Mouse (Mus musculus): ENCODE results near the gene Dok1.
A peak's percentile ranks its signal among the peaks of the same experiment; 100 is the strongest.

The Dok1 gene

DNA sequence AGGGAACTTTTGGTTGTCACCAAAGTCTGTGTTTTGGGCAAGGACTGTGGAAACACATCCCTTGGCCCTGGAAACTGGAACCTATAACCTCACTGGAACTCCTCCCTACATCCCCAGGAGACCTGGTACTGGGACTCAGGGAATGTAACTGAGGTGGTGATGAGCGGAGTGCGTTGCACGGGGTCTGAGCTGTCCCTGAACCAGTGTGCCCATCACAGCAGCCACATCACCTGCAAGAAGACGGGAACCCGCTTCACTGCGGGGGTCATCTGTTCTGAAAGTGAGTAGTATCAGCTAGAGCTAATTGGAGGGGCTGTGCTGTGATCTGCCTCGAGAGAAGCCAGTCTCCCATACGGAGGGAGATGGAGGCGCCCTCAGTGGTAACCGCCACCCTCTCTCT, 16.1 kb upstream of the Dok1 start:
- no peak for DNase-seq (ENCODE audit: low read depth)

DNA sequence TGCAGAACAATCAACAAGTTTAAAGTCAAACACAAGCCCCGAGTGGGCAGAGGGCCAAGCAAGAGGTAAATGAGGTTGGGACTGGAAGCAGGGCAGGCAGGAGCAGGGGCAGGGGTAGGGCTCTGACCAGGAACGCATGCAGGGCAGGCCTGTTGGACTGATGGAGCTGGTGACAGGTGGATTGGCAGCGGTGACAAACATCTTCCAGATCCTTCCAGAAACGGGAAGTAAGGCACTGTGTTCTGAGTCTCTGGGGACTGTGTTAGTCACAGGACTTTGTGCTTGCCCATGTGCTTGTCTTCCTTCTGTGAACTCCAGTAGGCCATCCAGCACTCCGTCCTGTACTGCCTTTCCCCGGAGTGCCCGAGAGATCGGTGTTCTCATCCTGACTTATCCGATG, 11.5 kb upstream of the Dok1 start:
- no peak for DNase-seq (ENCODE audit: low read depth)

DNA sequence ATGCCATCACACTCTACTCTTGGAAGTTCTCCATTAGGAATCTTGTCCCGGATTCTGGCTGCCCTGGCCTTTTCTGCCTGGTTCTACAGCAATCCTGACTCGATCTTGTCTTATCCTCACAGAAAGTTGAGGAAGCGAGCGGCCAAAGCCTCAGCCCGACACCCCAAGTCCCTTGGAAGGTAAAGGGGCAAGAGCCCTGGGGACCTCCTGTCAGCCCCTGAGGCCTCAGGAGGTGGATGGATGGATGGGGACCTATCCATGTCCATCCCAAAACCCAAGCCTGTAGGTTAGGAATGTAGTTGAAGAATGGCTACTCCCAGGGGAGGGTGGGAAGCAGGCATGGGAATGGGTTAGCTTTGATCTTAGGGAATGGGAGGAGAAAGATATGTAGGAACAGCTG, 10.7 kb upstream of the Dok1 start:
- DNase-seq (ENCODE audit: low read depth): no peak

DNA sequence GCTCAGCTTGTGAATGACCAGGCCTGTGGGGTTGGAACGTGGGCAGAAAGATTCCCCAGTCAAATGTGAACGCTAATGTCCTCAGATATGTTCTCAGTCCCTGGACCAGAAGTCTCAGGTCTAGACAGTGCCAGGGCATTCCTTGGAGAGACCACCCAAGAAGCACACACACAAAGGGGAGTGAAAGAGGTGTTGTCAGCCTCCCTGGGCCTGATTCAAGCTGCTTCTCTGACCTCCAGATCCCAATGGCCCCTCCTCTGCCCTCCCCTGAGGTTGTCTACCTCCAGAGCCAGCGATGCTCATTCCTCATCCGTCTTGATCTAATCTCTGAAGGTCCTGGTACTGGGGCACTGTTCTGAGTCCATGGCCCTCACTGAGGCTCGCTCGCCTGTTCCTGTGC, 10.3 kb upstream of the Dok1 start:
- DNase-seq (ENCODE audit: low read depth): no peak

DNA sequence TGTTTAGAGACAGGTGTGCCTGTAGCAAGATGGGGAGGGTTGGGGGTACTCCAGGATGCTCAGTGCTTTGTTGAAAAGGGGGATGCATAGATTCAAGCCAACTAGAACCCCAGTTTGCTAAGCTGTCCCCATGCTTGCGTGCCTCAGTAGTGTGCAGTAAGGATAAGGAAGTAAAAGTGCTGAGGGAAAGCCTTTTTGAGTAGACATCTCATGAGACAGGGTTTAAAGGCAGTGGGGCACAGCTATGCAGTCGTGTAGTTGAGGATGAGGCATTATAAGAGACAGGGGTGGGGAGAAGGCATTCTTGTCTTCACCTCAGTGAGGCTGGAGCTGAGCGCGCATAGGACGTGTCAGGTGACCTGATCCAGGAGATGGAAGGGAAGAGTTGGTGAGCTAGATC, 7.3 kb upstream of the Dok1 start:
- DNase-seq (ENCODE audit: low read depth): no peak

DNA sequence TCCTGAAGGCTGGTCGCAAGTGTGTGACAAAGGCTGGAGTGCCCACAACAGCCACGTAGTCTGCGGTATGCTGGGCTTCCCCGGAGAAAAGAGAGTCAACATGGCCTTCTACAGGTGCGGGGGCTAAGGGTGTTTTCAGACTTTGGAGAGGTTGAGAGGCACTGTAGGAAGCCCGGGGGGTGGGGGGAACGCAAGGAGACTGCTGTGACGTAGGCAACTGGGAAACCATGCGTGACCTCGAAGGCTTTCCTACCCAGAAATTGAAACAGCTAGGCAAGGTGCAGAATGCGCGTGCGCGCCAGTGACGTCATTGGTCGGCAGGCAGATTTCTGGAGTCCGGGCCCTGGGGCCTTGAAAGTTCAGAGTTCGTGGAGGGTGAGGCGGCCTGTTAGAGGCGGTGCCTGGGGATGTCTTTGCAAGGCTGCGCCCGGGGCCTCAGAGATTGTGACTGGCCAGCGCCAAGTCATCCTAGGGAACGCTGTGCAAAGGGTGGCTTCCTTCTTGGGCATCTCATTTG, 5.3 kb upstream of the Dok1 start:
- peak; percentile 74 for DNase-seq (ENCODE audit: low read depth)

DNA sequence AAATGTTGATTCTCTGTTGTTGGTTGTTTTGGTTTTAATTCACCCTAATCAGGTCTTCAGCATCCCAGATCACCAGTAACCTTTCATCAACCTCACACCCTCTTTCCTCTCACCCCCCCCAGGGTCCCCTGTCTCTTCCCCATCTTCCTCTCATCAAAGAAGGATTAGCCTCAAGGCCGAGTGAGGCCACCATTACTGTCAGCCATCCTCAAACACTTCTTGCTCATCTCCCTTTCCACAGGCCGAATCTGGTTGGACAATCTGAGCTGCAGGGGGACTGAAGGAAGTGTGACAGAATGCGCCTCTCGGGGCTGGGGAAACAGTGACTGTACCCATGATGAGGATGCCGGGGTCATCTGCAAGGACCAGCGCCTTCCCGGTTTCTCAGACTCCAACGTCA, 3.9 kb upstream of the Dok1 start:
- DNase-seq (ENCODE audit: low read depth): no peak

DNA sequence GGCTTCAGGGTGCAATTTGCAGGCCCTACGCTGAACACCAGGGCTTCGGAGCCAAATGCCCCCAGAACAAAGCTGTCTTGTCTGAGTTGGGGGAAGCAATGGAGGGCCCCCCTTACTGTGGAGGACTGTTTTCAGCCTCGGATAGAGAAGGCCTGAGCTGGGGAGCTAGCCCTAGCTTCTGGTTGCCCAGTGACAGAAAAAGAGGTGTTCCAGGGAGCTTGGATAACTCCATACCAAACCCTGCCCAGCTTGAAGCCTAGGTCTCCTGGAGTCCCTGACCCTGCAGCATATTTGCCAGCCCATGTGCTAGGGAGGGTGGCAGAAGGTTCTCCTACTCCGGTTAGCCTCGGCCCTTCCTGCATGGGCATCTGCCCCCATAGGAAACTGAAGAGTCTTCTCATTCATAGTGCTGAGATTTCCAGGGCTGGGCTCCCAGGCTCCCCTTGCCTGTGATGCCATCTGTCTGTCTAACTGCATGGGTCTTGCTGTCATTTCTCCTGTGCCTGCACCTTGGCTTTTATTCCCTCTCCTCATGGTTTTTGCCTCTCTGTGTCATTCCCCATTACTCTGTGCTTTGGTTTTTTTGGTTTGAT, 1.3 kb upstream of the Dok1 start:
- DNase-seq (ENCODE audit: low read depth): no peak

DNA sequence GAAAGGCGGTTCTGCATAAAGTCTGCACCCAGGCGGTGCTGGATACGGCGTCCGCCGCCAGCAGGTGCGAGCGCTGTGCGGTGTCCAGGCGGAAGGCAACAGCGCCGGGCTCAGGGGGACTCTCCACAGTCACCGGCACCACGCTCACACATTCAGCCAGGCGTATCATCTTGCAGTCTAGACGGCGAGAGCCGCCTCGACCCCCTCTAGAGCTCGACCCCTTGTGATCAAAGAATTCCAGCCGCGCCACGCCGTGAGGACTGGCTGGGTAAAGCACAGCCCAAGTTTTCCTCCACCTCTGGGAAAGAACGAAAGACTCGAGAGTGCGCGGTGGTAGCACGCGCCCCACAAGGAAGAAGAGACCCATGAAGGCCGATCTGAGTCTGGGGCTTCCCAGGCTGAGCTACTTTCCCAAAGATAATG, 491 bp downstream of the Dok1 start:
- DNase-seq (ENCODE audit: low read depth): no peak

DNA sequence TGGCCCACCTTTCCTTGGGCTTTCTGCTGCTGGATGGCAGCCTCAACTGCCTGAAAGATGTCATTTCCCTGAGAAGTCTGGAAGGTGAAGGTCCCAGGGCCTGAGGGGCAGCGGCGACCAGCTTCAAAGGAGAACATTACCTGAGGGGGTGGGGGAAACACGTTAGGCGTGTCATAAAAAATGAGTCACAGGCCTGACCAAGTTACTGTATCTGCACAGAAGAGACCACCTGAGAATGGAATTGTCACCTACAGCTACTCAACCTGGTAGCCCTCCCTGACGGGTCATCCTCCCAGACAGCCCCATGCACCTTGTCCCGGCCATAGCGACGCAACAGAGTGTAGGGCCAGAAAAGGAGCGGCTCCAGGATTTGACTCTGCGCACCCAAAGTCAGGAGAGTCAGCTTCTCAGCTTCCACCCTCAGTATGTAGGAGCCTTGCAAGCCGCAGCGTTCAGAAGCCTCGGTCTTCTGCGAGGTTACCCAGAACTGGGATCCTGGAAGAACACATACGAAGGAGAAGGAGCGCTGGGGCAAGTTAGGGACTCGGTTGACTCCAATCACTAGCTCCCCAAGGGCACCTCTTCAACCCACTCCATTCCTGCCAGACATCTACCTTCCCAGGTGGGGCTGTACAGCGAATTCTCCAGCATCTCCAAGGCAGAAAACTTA, 1.2 kb downstream of the Dok1 start:
- DNase-seq (ENCODE audit: low read depth): no peak

DNA sequence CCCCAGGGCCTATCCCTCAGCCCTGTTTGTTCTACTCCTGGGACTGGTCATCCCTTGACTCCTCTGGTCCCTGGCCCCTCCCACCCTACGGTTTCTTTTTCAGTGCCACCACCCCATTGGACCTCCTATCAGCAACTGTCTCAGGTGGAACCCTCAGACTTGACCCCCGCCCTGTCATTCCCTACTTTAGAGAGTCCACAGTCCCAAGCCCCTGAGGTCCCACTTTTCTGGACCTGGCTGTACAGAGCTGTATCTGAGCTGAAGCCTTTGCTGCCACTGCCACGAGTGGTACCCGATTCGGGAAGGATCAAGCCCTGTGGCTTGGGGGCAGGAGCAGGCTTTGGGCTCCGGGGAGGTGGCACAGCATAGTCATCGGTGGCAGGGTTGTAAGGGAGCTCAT, 2.2 kb downstream of the Dok1 start:
- DNase-seq (ENCODE audit: low read depth): no peak

DNA sequence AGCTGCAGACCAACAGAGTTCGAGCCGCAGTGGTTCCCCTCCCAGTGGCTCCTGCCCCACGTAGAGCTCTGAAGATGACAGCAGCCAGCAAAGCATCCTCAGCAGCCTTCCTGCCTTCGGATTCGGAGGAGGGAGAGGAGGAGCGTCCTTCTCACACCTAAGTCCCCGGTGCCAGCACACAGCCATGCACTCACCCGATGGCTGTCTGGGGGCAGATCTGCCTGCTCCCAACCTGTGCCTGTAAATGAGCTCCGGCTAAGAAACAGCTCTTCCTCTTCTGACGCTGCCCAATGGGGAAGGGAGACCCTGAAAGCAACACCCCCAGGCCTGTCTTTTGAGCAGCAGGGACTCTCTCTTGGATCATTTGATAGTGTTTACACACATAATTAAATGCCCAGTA, 3.5 kb downstream of the Dok1 start:
- DNase-seq (ENCODE audit: low read depth): no peak

DNA sequence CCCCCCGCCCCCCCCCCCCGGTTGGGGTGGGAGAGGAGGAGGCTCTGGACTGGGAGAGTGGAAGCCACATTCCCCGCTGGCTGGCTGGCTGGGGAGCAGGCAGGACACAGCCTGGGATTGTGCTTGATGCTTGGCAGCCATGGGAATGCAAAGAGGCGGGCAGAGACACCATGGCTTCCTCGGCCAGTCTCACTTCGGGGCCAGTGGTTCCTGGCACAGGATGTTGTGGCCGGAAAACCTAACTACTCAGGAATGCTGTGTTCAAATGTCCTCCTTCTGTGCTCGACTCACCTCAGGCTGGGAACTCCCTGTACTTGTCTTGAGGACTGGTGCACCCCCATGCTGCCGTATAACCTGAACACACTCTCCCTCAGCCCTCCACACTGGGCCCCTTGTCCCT, 5.6 kb downstream of the Dok1 start:
- DNase-seq (ENCODE audit: low read depth): no peak

DNA sequence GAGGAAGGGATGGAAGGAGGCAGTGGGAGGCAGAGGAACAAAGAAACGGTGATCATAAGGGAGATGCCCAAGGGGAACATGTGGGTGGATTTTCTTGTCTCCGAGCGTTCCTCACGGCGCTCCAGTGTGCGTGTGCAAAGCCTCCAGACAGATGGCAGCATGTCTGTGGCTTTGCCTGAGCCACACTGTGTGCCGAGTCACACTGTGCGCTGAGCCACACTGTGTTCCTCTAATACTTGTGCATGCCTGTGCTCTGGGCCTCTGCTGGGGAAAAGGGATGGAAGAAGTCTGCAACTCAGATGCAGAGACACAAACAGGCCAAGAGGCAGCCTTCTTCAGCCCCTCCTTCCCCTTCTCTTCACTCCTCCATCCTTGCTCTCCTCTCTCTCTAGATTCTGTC, 6.0 kb downstream of the Dok1 start:
- no peak for DNase-seq (ENCODE audit: low read depth)

DNA sequence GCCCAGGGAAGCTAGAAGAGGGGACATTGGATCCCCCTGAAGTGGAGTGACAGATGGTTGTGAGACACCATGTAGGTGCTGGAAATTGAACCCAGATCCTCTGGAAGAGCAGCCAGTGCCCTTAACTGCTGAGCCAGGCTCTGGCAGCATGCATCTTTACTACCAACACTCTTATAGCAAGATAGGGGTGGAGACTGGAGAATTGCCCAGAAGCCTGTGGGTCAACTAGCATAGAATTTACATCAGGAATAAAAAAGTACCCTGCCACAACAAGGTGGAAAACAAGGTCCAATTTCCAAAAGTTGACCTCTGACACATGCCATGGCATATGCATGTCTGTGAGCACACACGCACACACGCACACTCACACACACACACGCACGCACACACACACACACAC, 8.1 kb downstream of the Dok1 start:
- DNase-seq (ENCODE audit: low read depth): no peak

DNA sequence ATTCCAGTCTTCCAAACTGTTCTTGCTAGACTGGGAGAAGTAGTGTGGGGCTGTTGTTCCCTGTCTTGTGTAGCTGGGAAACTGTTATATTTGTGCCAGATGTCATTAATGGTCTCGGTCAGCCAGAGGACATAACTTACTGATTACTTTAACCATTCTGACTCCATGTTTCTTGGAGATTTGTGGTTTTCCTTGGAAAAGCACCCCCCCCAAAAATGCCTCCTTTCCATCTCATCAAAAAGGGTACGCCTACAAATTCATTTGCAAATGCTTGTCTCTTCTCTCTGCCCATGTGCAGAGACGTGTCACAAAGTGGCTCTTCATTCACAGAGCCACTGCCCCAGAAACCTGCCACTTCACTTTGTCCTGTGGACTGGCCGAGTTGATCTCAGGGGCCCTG, 8.8 kb downstream of the Dok1 start:
- DNase-seq (ENCODE audit: low read depth): no peak

DNA sequence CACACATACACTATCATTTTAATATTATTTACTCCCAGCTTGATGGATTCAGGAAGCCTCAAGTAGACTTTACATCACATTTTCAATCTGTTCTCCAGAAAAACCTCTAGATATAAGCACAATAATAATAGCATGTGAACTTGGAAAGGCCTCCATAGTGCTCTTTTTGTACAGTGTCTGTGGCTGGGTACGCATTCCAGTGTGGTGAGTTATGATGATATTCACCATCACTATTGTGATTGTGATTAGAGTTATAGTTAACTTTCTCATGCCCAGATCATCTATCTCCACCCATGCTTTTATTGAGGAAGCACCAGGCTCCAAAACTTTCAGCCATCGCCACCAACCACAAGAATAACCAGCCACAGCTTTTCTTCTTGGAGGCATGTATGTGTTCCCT, 9.5 kb downstream of the Dok1 start:
- no peak for DNase-seq (ENCODE audit: low read depth)

DNA sequence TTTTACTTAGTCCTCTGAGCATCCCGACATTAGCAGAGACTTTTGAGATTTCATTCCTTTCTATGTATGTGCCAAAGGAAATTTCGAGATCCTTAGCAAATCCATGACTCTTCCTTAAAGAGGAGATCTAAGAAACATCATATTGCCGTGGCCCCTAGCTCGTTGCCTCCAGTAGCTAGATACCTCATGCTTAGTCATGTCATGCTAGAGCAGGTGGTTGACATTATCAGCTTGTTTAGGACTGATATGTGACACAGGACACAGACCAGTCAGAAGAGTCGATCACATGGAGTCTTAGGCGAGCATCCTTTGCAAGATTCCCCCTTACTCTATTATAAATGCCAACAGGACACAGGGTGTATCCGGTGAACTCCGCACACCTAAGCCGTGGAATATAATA, 10.3 kb downstream of the Dok1 start:
- no peak for DNase-seq (ENCODE audit: low read depth)

DNA sequence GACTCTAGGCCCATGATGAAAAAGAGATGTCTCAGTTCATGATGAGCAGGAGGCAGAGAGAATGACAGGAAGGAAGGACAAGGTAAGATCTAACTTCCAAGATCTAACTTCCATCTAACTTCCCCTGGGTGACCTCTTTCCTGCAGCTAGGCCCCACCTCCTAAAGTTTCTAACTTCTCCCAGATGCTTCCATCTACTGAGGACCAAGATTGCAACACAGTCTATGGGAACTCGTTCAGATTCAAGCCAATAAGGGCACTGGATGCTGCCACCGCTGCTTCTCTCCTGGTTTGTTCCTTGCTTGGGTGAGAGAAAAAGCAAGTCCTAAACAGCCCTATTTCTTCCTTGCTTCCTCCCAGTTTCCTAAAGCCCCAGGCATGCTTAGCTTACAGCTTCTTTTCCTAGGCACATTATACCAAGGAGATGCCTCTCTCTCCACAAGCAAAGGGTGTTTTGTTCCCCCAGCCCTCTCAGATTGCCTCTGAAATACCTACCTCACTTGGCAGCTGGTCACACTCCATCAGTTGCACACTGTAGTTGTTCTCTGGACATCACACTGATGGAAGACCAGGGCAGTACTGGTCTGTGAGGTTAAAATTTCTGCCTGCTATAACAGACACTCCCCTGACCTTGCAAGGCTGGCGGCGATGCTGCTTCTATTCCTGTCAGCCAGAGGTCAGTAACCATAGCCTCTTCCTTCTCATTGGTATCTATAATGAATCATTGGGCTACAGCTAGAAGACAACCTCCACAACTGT, 12.3 kb downstream of the Dok1 start:
- DNase-seq (ENCODE audit: low read depth): no peak

DNA sequence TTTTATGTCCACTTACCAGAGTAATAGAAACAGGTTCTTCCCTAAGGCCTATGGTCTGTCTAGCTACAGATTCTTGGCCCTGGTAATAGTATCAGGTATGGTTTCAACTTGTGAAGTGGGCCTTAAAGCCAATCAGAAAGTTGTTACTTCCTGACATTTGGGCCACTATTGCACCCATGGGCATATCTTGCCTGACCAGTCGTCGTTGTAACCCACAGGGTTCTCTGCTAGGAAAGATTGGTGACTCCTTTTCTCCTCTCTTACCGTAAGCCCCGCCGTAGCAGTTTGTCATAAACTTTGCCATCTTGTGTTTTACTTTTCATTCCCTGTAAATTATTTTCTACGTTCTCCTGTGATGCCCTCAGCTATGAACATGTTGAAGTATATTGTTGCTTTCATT, 13.2 kb downstream of the Dok1 start:
- DNase-seq (ENCODE audit: low read depth): no peak

DNA sequence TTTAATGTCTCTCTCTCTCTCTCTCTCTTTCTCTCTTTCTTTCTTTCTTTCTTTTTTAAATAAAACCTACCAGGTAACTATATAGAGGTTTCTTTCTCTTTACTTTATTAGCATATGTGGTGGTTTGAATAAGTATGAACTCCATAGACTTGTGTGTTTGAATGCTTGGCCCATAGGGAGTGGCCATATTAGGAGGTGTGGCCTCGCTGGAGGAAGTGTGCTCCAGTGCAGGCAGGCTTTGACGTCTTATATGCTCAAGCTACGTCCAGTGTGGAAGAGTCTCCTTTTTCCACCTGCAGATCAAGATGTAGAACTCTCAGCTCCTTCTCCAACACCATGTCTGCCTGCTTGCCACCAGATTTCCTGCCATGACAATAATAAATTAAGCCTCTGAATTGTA, 14.2 kb downstream of the Dok1 start:
- DNase-seq (ENCODE audit: low read depth): no peak

DNA sequence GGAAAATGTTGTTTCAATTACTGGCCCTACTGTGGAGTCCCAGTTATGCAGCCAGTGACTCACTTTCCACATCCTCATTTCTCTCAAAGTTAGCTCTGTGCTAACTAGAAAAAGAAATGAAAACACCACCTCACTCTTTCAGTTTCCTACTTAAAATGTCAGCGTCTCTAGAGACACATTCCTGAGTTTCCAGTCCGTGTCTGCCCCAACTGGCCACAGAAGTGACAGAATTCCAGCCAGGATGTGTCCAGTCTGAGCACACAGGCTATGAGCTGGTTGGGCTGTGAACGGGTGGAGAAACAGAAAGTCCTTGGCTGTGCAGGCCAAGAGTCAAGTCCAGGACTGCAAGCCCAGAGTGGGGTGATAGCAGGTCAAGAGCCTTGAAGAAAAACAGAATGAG, 16.1 kb downstream of the Dok1 start:
- no peak for DNase-seq (ENCODE audit: low read depth)

DNA sequence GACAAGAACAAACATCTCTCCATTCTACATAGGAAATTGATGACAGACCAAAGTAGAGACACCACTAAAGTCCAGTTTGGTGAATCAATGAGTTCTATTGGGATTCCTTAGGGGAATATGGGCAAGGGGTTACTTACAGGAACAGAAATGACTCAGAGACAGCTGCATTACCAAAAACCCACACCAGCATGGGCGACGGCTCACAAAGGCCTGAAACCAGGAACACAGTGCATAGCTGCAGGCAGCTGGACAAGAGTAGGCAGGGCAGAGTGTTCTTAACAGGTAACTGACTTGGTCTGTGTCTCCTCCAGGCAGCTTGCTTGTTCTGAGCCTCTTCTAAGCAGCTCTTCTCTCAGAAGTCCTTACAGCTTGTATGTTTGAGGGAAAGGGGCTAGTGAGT, 17.5 kb downstream of the Dok1 start:
- no peak for DNase-seq (ENCODE audit: low read depth)

All from c-Kit-positive CD71-positive TER-119-negative erythroid progenitor cells, embryonic 14.5 days (primary cell).